Mouse (Mus musculus) heart, embryonic 10.5 days (tissue): Measurements from ENCODE around the gene D430042O09Rik. TPM values are rescaled to one million over a fixed set of nuclear protein-coding genes. Genes with fewer than 3 reads are reported as not detected.

Experiments used
- DNase-seq: peaks from one replicate; pipeline ENCODE4 v3.0.0-alpha.2; 2017; ENCODE audit warnings: low spot score
- H3K27ac ChIP-seq: fragments of 300-500 bp; sonication (generic); 2 replicates; pipeline ENCODE4 v1.5.1; 2016; ENCODE audit warnings: mild to moderate bottlenecking
- H3K27me3 ChIP-seq: fragments of 300-500 bp; sonication (generic); 2 replicates; pipeline ENCODE4 v1.6.1; 2016; ENCODE audit warnings: mild to moderate bottlenecking; ENCODE audit not compliant: poor library complexity, insufficient read depth, severe bottlenecking
- H3K36me3 ChIP-seq: fragments of 300-500 bp; sonication (generic); 2 replicates; pipeline ENCODE4 v1.6.1; 2016; ENCODE audit warnings: mild to moderate bottlenecking, moderate library complexity
- H3K4me1 ChIP-seq: fragments of 300-500 bp; sonication (generic); 2 replicates; pipeline ENCODE4 v1.6.1; 2016; ENCODE audit warnings: mild to moderate bottlenecking
- H3K4me3 ChIP-seq: fragments of 300-500 bp; sonication (generic); 2 replicates; pipeline ENCODE4 v1.5.1; 2016; ENCODE audit warnings: mild to moderate bottlenecking, moderate library complexity
- H3K9me3 ChIP-seq: fragments of 300-500 bp; sonication (generic); 2 replicates; pipeline ENCODE4 v1.6.1; 2016; ENCODE audit warnings: mild to moderate bottlenecking, moderate library complexity
- WGBS: fragments of 180-500 bp; shearing (Covaris S2); methylation state at CpG from one replicate; pipeline ENCODE4 v1.1.7; 2016; 5-methylcytosine and 5-hydroxymethylcytosine counted together
- polyA plus RNA-seq: library from polyadenylated mRNA; unstranded; fragments of >200 nt; fragmentation: Nextera tagmentation; extraction: Ambion mirVana; gene quantifications from 2 replicates; pipeline ENCODE4 v1.2.1, GENCODE M21; 2016

The D430042O09Rik gene
- polyA plus RNA-seq, 1 experiment from 2014 or later, result 9.2 TPM

DNA sequence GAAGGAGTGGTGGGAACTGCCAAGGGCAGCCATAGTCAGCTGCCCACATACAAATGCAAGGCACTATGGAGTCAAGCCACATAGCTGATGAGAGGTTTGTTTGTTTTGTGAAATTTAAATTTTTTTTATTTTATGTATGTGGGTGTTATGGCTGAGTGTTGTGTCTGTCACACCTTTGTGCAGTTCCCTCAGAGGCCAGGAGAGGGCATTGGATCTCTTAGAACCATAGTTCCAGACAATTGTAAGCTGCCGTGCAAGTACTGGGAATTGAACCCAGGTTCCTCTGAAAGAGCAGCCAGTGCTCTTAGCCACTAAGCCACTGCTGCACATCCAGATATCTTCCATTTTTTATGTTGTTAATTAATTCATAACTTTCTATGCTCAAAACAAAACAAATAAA is 75.5 kb downstream of the D430042O09Rik start:
- WGBS, result 81% methylated on average over 1 of the region's 1 CpGs
- H3K36me3 ChIP-seq, result peaks cover 5% of the 10 kb centered on the region; the same call in 1 of the 2 replicates
- no peaks in the 10 kb centered on the region for H3K27me3 ChIP-seq
- DNase-seq, result no peak
- no peak overlapping the region for H3K4me3 ChIP-seq
- 0 out of 2 replicates have a peak, but pooled peaks cover 2% of the 10 kb centered on the region for H3K4me1 ChIP-seq
- no peak overlapping the region for H3K27ac ChIP-seq
- no peaks in the 10 kb centered on the region for H3K9me3 ChIP-seq

DNA sequence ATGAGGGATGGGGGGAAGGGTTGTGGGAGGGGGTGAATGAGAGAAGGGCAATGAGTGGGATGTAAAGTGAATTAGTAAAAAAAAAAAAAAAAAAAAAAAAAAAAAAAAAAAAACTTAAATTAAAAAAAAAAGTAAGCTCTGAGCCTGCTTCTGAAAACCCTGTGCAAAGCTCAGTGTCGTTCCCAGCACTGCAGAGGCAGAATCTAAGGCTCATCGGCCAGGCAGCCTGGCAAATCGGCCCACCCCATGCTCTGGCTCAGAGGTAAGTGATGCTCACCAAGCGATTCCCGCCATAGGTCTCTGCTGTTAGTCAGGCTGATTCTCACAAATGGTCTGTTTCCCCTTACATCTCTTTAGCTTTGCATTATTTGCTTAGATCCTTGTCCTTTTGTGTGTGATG is 78.4 kb downstream of the D430042O09Rik start:
- no peak overlapping the region for H3K27ac ChIP-seq
- H3K27me3 ChIP-seq, result no peaks in the 10 kb centered on the region
- peaks cover 14% of the 10 kb centered on the region for H3K4me1 ChIP-seq
- 77% methylated on average over 5 of the region's 5 CpGs for WGBS
- no peak for DNase-seq
- no peaks in the 10 kb centered on the region for H3K9me3 ChIP-seq
- 0 out of 2 replicates have a peak, but pooled peaks cover 5% of the 10 kb centered on the region for H3K36me3 ChIP-seq
- H3K4me3 ChIP-seq, result no peak overlapping the region

DNA sequence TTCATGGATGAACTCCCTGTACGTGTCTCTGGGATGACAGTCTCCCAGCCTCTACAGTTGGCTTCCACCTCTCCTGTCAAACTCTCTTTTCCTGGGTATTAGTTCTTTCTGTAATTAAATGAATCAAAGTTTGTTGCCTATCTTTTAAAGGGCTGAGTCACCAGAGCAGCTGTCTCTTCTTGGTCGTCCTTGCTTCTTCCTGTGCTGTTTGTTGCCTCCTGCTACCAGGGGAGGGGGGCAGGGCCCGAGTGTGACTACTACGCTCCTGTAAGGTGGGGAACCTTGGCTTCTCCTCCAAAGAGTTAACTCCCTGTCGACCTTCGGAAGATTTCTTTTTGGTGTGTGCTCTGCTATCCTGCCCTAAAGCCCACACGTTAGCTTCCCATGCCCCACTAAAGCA is 79.4 kb downstream of the D430042O09Rik start:
- no peak for DNase-seq
- Histone ChIP-seq H3K27ac (no peak overlapping the region), H3K27me3 (no peaks in the 10 kb centered on the region), H3K4me1 (peaks cover 14% of the 10 kb centered on the region), H3K36me3 (0 out of 2 replicates have a peak, but pooled peaks cover 5% of the 10 kb centered on the region), H3K4me3 (no peak overlapping the region), H3K9me3 (no peaks in the 10 kb centered on the region)
- 62% methylated on average over 7 of the region's 7 CpGs for WGBS

DNA sequence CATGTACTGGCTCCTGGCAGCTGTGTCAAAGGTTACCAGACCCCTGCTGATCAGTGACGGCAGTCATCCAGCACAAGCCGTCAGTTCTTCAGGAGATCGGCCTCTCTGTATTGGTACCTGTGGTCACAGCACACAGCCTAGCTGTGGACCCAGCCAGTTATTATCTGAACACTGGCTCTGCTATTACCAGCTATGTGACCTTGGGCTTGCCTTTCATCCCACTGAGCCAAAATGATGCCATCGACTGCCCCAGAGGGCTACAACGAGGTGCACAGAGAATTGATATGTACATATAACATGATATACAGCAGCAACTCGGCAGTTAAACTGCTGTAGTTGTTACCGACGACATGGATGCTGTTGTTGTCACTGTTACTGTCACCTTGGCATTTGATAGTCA is 82.4 kb downstream of the D430042O09Rik start:
- Histone ChIP-seq H3K27ac (peak overlapping the region; percentile 29; the same call in 1 of the 2 replicates), H3K36me3 (no peaks in the 10 kb centered on the region), H3K27me3 (no peaks in the 10 kb centered on the region), H3K4me1 (peaks cover 34% of the 10 kb centered on the region), H3K9me3 (no peaks in the 10 kb centered on the region), H3K4me3 (no peak overlapping the region)
- no peak for DNase-seq
- 72% methylated on average over 8 of the region's 8 CpGs for WGBS

DNA sequence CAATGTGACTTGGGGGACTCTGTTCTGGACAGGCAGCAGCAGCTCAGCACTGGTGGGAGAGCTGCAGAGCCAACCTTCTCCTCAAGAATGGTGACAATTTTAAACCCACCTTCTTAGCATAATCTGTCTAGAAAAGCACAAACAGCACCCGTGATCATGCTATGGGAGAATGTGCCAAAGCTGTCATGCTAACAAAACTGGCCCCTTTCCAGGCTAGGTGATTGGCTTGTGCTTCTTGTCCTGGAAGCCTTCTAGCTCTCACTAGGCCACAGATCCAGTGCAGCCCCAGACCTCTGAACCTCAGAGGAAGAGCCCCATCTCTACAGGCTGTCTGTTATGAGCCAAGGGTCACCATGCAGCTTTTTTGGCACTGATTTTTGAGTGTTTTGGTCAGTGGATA is 98.9 kb downstream of the D430042O09Rik start:
- Histone ChIP-seq H3K36me3 (no peaks in the 10 kb centered on the region), H3K27ac (no peak overlapping the region), H3K4me1 (peaks cover 13% of the 10 kb centered on the region), H3K9me3 (no peaks in the 10 kb centered on the region), H3K27me3 (no peaks in the 10 kb centered on the region), H3K4me3 (no peak overlapping the region)
- WGBS, result 75% methylated on average over 1 of the region's 1 CpGs
- no peak for DNase-seq

DNA sequence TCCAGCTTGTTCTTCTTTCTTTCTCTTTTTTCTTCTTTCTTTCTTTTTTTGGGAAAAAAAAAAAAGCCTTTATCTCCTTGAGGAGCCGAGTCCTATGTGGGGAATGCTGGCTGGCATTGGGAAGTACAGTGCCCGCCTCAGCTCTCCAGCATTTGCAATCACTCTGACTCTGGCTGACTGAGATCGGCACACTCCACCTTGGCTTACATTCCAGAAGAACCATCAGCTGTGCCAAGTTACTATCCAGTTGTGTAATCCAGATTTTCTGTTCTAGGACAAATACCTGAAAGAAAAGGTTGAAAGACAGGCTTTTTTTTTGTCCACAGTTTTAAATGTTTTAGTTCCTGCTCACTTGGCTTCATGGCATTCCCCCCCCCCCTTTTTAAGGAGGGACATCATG is 100.5 kb downstream of the D430042O09Rik start:
- Histone ChIP-seq H3K4me1 (peaks cover 6% of the 10 kb centered on the region), H3K9me3 (no peaks in the 10 kb centered on the region), H3K36me3 (peaks cover 6% of the 10 kb centered on the region), H3K4me3 (no peak overlapping the region), H3K27ac (no peak overlapping the region), H3K27me3 (no peaks in the 10 kb centered on the region)
- DNase-seq, result no peak
- 89% methylated on average over 3 of the region's 3 CpGs for WGBS

DNA sequence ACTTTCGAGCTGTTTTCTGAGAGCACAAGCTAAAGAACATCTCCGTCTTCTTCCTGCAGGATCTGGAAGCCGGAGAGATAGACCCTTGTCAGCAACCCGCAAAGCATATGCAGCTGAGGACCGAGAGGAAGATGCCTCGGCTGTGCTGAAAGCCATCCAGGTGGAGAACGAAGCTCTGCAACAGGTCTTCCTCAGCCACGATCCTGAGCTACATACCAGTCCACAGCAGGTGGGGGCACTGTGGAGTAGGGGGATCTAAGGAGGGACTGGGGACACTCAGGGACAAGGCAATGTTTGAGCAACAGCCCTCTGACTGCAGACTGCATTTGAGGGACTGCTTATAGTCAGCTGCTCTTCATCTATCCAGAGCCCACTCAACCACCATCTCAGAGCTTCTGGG is 105.0 kb downstream of the D430042O09Rik start:
- Histone ChIP-seq H3K4me1 (peaks cover 8% of the 10 kb centered on the region), H3K27me3 (no peaks in the 10 kb centered on the region), H3K36me3 (peaks cover 19% of the 10 kb centered on the region), H3K27ac (no peak overlapping the region), H3K9me3 (no peaks in the 10 kb centered on the region), H3K4me3 (no peak overlapping the region)
- WGBS, result 86% methylated on average over 8 of the region's 8 CpGs
- no peak for DNase-seq

DNA sequence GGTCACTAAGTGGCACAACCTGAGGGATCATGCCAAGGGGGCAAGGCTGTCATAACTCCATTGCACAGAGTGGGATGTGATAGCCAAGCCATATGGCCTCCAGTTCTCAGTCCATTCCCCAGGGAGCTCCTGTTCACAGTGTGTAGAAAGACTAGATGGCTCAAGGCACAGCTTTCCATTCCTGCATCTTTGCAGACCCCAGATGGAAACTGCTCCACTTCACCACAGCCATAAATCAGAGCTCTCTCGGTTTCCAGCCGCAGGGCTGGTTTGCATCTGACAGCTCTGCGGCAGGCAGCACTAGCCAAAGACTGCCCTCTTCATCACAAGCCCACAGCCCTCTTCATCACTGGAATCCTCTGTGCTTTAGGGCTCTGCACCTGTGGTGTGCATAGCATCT is 108.0 kb downstream of the D430042O09Rik start:
- Histone ChIP-seq H3K36me3 (peaks cover 27% of the 10 kb centered on the region), H3K27ac (no peak overlapping the region), H3K4me1 (peaks cover 17% of the 10 kb centered on the region), H3K9me3 (no peaks in the 10 kb centered on the region), H3K4me3 (no peak overlapping the region), H3K27me3 (no peaks in the 10 kb centered on the region)
- WGBS, result 80% methylated on average over 3 of the region's 3 CpGs
- no peak for DNase-seq

DNA sequence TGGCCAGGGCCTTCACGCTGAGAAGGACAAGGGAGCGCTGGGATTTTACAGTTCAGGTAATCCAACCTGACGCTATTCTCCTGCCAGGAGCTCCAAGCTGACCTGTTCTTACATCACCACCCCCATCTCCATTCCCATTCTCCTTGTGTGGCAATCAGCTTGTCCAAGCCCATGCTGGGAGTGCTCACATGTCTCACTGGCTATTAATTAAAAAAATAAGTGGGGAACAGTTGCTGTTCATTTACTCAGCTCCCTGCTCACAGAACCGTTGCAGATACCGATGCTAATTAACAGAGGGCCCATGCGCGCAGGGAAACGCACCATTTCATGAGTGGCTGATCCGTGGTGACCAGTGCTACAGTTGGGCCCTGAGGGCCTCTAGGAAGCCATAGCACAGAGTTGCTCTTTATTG is 110.6 kb downstream of the D430042O09Rik start:
- Histone ChIP-seq H3K9me3 (no peaks in the 10 kb centered on the region), H3K4me3 (no peak overlapping the region), H3K27ac (0 out of 2 replicates have a peak overlapping the region, but pooled peaks have one; percentile 8), H3K36me3 (peaks cover 20% of the 10 kb centered on the region), H3K27me3 (no peaks in the 10 kb centered on the region), H3K4me1 (peaks cover 26% of the 10 kb centered on the region)
- DNase-seq, result no peak
- WGBS, result 82% methylated on average over 9 of the region's 9 CpGs

DNA sequence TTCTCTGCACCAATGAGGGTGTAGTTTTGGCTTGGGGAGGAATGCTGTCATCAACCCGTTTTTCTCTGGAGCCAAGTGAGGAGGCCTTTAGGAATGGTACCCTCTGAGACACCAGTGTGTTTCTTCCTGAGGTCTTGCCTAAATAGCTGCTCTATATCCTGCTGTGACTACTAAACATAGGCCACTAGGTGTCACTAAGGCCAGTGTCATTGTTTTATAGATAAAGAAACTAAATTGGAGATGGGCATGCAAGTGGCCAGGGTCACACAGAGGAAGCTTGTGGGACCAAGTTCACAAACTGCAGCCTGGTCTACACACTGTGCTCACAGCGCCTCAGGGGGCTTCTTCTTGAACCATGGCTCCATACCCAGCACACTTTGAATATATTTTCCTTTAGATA is 112.5 kb downstream of the D430042O09Rik start:
- 42% methylated on average over 2 of the region's 2 CpGs for WGBS
- Histone ChIP-seq H3K27ac (no peak overlapping the region), H3K4me3 (no peak overlapping the region), H3K9me3 (no peaks in the 10 kb centered on the region), H3K4me1 (peaks cover 23% of the 10 kb centered on the region), H3K27me3 (no peaks in the 10 kb centered on the region), H3K36me3 (peaks cover 8% of the 10 kb centered on the region; the same call in 1 of the 2 replicates)
- DNase-seq, result no peak

DNA sequence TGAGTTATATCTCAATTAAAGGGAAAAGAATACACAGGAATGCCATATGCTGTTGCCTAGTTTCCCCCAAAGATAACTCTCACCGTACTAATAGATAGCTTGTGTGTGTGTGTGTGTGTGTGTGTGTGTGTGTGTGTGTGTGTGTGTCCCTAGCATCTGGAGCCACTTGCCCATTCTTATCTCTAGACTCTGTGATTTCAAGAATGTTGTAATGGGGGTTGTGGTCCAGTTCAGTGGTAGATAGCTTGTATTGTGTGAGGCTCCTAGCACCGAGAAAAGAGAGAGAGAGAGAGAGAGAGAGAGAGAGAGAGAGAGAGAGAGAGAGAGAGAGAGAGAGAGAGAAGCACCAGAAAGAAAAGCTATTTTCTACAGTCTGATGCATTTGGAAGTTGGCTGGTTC is 118.7 kb downstream of the D430042O09Rik start:
- Histone ChIP-seq H3K4me1 (peaks cover 60% of the 10 kb centered on the region), H3K36me3 (no peaks in the 10 kb centered on the region), H3K27me3 (no peaks in the 10 kb centered on the region), H3K9me3 (no peaks in the 10 kb centered on the region), H3K4me3 (no peak overlapping the region), H3K27ac (peak overlapping the region; percentile 59; the same call in 1 of the 2 replicates)
- DNase-seq, result no peak
- WGBS, result 5% methylated on average over 2 of the region's 2 CpGs

DNA sequence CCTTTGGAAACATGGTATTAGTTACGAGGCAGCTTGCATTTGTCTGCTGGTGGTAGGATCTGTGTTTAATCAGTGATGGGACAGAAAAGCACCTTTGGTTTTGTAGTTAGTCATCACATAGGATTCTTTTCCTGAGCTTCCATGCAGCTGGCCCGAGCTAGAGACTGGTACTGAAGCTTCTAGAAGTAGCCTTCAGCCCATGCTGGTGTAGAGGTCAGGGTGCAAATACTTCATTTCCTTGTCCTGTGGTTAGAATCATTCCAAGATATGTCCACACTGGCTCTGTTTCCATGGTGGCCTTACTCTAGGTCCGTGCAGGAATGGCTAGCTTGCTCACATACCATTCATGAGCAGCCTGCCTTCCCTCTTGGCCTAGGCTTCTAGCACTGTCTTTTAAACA is 119.2 kb downstream of the D430042O09Rik start:
- Histone ChIP-seq H3K36me3 (0 out of 2 replicates have a peak, but pooled peaks cover 2% of the 10 kb centered on the region), H3K9me3 (no peaks in the 10 kb centered on the region), H3K27me3 (no peaks in the 10 kb centered on the region), H3K27ac (peak overlapping the region; percentile 59), H3K4me1 (peaks cover 63% of the 10 kb centered on the region), H3K4me3 (no peak overlapping the region)
- no peak for DNase-seq
- 60% methylated on average over 3 of the region's 3 CpGs for WGBS

DNA sequence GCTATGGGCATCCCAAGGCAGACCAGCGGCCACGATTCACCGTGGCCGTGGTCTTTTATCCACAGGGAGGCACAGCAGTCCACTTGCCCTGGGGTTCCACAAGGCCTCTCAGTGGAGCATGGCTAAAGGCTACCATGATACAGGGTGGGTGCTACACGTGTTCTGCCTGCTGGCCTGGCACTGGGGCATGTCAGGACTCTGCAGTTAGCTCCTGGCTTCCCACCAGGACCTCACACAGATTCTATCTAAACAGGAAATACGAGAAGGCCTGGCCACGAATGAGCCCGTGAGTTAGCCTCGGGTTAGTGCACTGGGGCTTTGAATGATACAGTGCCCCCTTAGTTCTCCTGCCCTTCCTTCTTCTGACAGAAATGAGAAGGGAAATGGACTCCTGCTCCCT is 119.7 kb downstream of the D430042O09Rik start:
- no peaks in the 10 kb centered on the region for H3K27me3 ChIP-seq
- peak overlapping the region; percentile 59 for H3K27ac ChIP-seq
- H3K4me1 ChIP-seq, result peaks cover 66% of the 10 kb centered on the region
- 62% methylated on average over 9 of the region's 9 CpGs for WGBS
- H3K4me3 ChIP-seq, result no peak overlapping the region
- no peaks in the 10 kb centered on the region for H3K9me3 ChIP-seq
- DNase-seq, result no peak
- H3K36me3 ChIP-seq, result 0 out of 2 replicates have a peak, but pooled peaks cover 2% of the 10 kb centered on the region

DNA sequence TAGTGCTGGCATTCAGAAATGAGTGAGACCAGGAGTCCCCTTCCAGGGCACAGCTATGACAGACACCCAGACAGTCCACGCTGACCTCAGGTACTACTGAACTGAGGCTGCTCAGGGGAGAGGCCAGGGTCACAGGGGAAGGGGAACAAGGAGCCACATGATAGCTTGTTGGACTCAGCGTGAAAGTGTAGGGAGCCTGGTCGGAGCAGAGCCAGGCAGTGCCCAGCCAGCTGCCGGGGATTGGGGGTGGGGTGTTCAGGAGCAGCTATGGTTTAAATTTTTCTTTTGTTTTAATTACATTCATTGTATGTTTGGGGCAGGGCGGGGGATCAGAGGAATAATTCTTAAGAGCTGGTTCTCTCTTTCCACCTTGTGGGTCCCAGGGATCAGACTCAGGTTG is 120.9 kb downstream of the D430042O09Rik start:
- 0 out of 2 replicates have a peak, but pooled peaks cover 2% of the 10 kb centered on the region for H3K36me3 ChIP-seq
- no peak for DNase-seq
- H3K4me3 ChIP-seq, result no peak overlapping the region
- no peaks in the 10 kb centered on the region for H3K9me3 ChIP-seq
- H3K27ac ChIP-seq, result peak overlapping the region; percentile 79
- WGBS, result 66% methylated on average over 5 of the region's 5 CpGs
- H3K4me1 ChIP-seq, result peaks cover 71% of the 10 kb centered on the region
- H3K27me3 ChIP-seq, result no peaks in the 10 kb centered on the region
